Mouse (Mus musculus): Measurements from ENCODE around the gene Gm20906.
"Not testable (repeated sequence)": the region's sequence is repeated elsewhere in the genome, so short reads cannot be mapped to it uniquely, and the experiment has no call there.

Gm20906 gene

GRCm38 (mm10) chrY:87550666-87551065 lies at the start of gene Gm20906:
Gene Gm20906 (plus strand): TSS chrY:87550966.
- not testable (repeated sequence) for DNase-seq

All from kidney, postnatal 36 days (tissue).